Mouse (Mus musculus): ENCODE results near the gene Rassf5.

Gene Rassf5

DNA sequence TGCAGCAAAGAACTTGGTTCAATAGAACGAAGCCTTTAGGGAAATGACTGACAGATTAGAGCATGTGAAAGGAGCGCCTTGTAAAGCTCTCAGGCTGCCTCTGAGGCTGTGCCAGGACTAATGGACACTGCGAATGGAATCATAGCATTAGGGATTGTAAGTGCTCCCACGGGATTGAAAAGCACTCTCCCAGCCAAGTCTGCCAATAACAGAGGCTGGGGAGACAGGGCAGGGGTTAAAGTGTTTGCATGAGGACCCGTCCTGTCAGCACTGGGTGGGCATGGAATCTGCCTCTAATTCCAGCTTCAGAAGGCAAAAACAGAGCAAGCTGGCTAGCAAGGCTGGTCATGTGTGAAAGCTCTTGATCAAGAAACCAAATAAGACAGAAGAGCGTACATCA is 110.8 kb downstream of the Rassf5 start:
- DNase-seq = no peak

Data from layer of hippocampus, adult 9-11 months (tissue).